Comparison of ENCODE assay signal across 24 mouse cellular contexts in the genomic region with DNA sequence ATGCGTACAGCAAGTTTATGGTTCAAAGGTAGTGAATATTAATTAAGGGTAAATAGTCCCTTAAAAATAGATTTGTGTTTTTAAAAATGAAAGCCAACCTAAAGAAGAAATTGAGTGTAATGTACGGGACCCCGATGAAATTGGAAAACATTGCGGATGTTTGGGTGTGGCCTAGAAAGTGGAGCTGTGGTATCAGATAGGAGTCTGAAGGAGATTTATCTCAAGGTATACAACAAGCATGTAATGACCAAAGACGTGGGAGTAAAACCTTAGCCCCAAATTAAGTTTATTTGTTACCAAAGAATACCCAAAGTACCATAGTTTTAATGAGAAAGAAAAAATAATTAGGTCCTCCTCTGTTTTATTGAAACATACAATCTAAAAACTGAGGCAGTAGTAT. TPM values are rescaled to one million over a fixed set of nuclear protein-coding genes. Genes with fewer than 3 reads are reported as not detected.
DNase-seq lines count a peak whose midpoint lies in the region; ATAC-seq lines count a peak whose summit lies in the region.
"Had no signal": no experiment of that assay in that cellular context is flagged by ENCODE, and none has a peak within 500 bp of the region (broad histone marks: within the 10 kb centered on the region; RNA-seq: fewer than 3 reads in every experiment).

No protein-coding gene starts in this region.

- peaks cover 0 to 11% of the 10 kb centered on the region in 2 experiments; a peak in 3 of 4 replicates for H3K4me1 ChIP-seq in heart, embryonic 14.5 days (ENCODE audit: control insufficient read depth in 2 of 2, insufficient read depth in 2 of 2, low read length in 2 of 2)
- H3K4me1 ChIP-seq in megakaryocyte, embryonic 14.5 days, result peaks cover 27% of the 10 kb centered on the region

- no peak overlapping the region for H3K27ac ChIP-seq in heart, embryonic 14.5 days (replicated peaks in 1 of 2; ENCODE audit: control insufficient read depth in 1 of 2, insufficient read depth in 1 of 2, low read depth in 2 of 2, low read length in 2 of 2)
- H3K27ac ChIP-seq: embryonic facial prominence, embryonic 13.5 days; forebrain, embryonic 12.5 days; intestine, embryonic 15.5 days; kidney, postnatal 0 days; midbrain, embryonic 12.5 days had no signal

- no peak for ATAC-seq in heart, embryonic 14.5 days (ENCODE audit: insufficient number of reproducible peaks, insufficient read depth, low FRiP score, low read depth)
- ATAC-seq in megakaryocyte, adult 5-6 weeks (ENCODE audit: poor library complexity, severe bottlenecking), result no peak
- 0 out of 2 replicates have a peak, but pooled peaks have one; percentile 36 for ATAC-seq in megakaryocyte-erythroid progenitor cell, adult 5-6 weeks (replicated peaks; ENCODE audit: low FRiP score, low TSS enrichment, poor library complexity, severe bottlenecking)
- ATAC-seq in inflammation-experienced regulatory T-cells, adult 6 months, result no peak
- ATAC-seq: intestine, embryonic 15.5 days had no signal

- 88% methylated on average over 5 of the region's 5 CpGs for WGBS in heart, embryonic 14.5 days

- intact Hi-C loops in heart, postnatal 25 days (cut with DNase I), result loop anchor here (10.0 kb wide), 1 partner anchor 118 kb away; no protein-coding TSS in a partner anchor

- H3K4me2 ChIP-seq in heart, embryonic 14.5 days (ENCODE audit: low read length), result peak overlapping the region; percentile 88

- H3K4me3 ChIP-seq in heart, embryonic 14.5 days (ENCODE audit: control insufficient read depth in 1 of 2, insufficient read depth in 1 of 2, low read depth in 1 of 2, low read length in 2 of 2), result no peak overlapping the region
- peak overlapping the region; percentile 94 for H3K4me3 ChIP-seq in megakaryocyte, embryonic 14.5 days (replicated peaks)

- no peak overlapping the region for H3K9ac ChIP-seq in heart, embryonic 14.5 days (ENCODE audit: low read length)

- H3K9me3 ChIP-seq in heart, embryonic 14.5 days (ENCODE audit: control insufficient read depth, low read length), result no peaks in the 10 kb centered on the region
- H3K9me3 ChIP-seq in megakaryocyte, embryonic 14.5 days, result no peaks in the 10 kb centered on the region
- H3K9me3 ChIP-seq: embryonic facial prominence, embryonic 13.5 days; forebrain, embryonic 12.5 days; intestine, embryonic 15.5 days; midbrain, embryonic 12.5 days had no signal

- peaks cover 43% of the 10 kb centered on the region for H3K36me3 ChIP-seq in heart, embryonic 14.5 days (ENCODE audit: control insufficient read depth, insufficient read depth, low read length)
- H3K36me3 ChIP-seq in megakaryocyte, embryonic 14.5 days (replicated peaks; ENCODE audit: low read length), result peaks cover 48% of the 10 kb centered on the region

- peaks cover 10% of the 10 kb centered on the region; the same call in 1 of the 2 replicates for H3K27me3 ChIP-seq in heart, embryonic 14.5 days (ENCODE audit: control insufficient read depth, insufficient read depth, low read length)
- no peaks in the 10 kb centered on the region for H3K27me3 ChIP-seq in megakaryocyte, embryonic 14.5 days (replicated peaks)
- H3K27me3 ChIP-seq: intestine, embryonic 15.5 days had no signal

- DNase-seq in heart, postnatal 25 days (ENCODE audit: low spot score), result no peak
- DNase-seq in liver, result peak; percentile 36
- no peak for DNase-seq in thymus, postnatal 4 days
- DNase-seq: adrenal gland, postnatal 36 days; B cell, adult 2 months; cerebellum, adult 9-11 months; gastrocnemius, postnatal 36 days; lung, postnatal 14 days had no signal

RNA-seq across cellular contexts. Expression of a gene that starts 1.8 kb away (rescaled TPM):
- 246 and 266 TPM in 2 replicates for polyA plus RNA-seq in heart, embryonic 14.5 days (2014; fragmentation: Nextera tagmentation; extraction: Ambion mirVana)
- total RNA-seq in heart, postnatal 25 days (2021), result 100 to 1,000 TPM; 178 to 193 TPM
- polyA plus RNA-seq in megakaryocyte, embryonic 14.5 days (2012; ENCODE audit: insufficient read depth, low replicate concordance), result 380 and 485 TPM in 2 replicates
- 131 and 148 TPM in 2 replicates for total RNA-seq in megakaryocyte, adult 5-6 weeks (2015)
- total RNA-seq in megakaryocyte, adult 5-6 weeks (2017), result 83.4 and 116 TPM in 2 replicates
- 106 and 145 TPM in 2 replicates for total RNA-seq in megakaryocyte-erythroid progenitor cell, adult 5-6 weeks (2014; fragmentation: Nextera tagmentation)
- total RNA-seq in megakaryocyte-erythroid progenitor cell, adult 5-6 weeks (2017), result 77.1 and 95.3 TPM in 2 replicates
- polyA plus RNA-seq in inflammation-experienced regulatory T-cells, adult 6 months (2017; shearing (Covaris generic)), result 100 to 1,000 TPM in 1 of 3 experiments, 10 to 100 TPM in 2; 83.4 to 108 (median 89.5) TPM

RNA-seq across cellular contexts. Expression of a gene that starts 41.8 kb away (rescaled TPM):
- not detected in 2 replicates for polyA plus RNA-seq in heart, embryonic 14.5 days (2014; fragmentation: Nextera tagmentation; extraction: Ambion mirVana)
- not detected for total RNA-seq in heart, postnatal 25 days (2021)
- polyA plus RNA-seq in megakaryocyte, embryonic 14.5 days (2012; ENCODE audit: insufficient read depth, low replicate concordance), result not detected in 2 replicates
- not detected in 2 replicates for total RNA-seq in megakaryocyte, adult 5-6 weeks (2015)
- not detected in 2 replicates for total RNA-seq in megakaryocyte, adult 5-6 weeks (2017)
- total RNA-seq in megakaryocyte-erythroid progenitor cell, adult 5-6 weeks (2014; fragmentation: Nextera tagmentation), result not detected in 2 replicates
- total RNA-seq in megakaryocyte-erythroid progenitor cell, adult 5-6 weeks (2017), result not detected in 2 replicates
- polyA plus RNA-seq in inflammation-experienced regulatory T-cells, adult 6 months (2017; shearing (Covaris generic)), result 1 to 10 TPM in 1 of 3 experiments, under 1 TPM in 1, not detected in 1; 0.40 to 1.1 TPM
- total RNA-seq: adrenal gland, postnatal 36 days; gastrocnemius, postnatal 36 days; layer of hippocampus, adult 8-10 months; left cerebral cortex, adult 18-20 months had no signal
- polyA plus RNA-seq: hindbrain, embryonic 11.5 days; limb, embryonic 11.5 days had no signal

RNA-seq across cellular contexts. Expression of a gene that starts 44.6 kb away (rescaled TPM):
- not detected in 2 replicates for polyA plus RNA-seq in heart, embryonic 14.5 days (2014; fragmentation: Nextera tagmentation; extraction: Ambion mirVana)
- total RNA-seq in heart, postnatal 25 days (2021), result not detected
- polyA plus RNA-seq in megakaryocyte, embryonic 14.5 days (2012; ENCODE audit: insufficient read depth, low replicate concordance), result not detected in 2 replicates
- not detected in 2 replicates for total RNA-seq in megakaryocyte, adult 5-6 weeks (2015)
- not detected in 2 replicates for total RNA-seq in megakaryocyte, adult 5-6 weeks (2017)
- total RNA-seq in megakaryocyte-erythroid progenitor cell, adult 5-6 weeks (2014; fragmentation: Nextera tagmentation), result not detected in 2 replicates
- not detected in 2 replicates for total RNA-seq in megakaryocyte-erythroid progenitor cell, adult 5-6 weeks (2017)
- not detected for polyA plus RNA-seq in inflammation-experienced regulatory T-cells, adult 6 months (2017; shearing (Covaris generic))
- total RNA-seq: adrenal gland, postnatal 36 days; gastrocnemius, postnatal 36 days; layer of hippocampus, adult 8-10 months; left cerebral cortex, adult 18-20 months had no signal
- polyA plus RNA-seq: embryonic facial prominence, embryonic 13.5 days; forebrain, embryonic 12.5 days; heart, embryonic 11.5 days; hindbrain, embryonic 11.5 days; intestine, embryonic 15.5 days; kidney, postnatal 0 days; limb, embryonic 11.5 days; midbrain, embryonic 12.5 days; small intestine, adult 2 months had no signal
